Mouse (Mus musculus) testis, adult 2 months (tissue): ENCODE measurements around the gene Gal3st2b.
"Not testable (repeated sequence)": the region's sequence is repeated elsewhere in the genome, so short reads cannot be mapped to it uniquely, and the experiment has no call there.

ENCODE experiments used
- CTCF ChIP-seq: fragments of 200-500 bp; IDR thresholded peaks from 2 replicates; pipeline ENCODE4 v1.5.1; 2012; ENCODE audit warnings: low read depth, mild to moderate bottlenecking, inconsistent platforms, low read length, moderate library complexity; ENCODE audit not compliant: control insufficient read depth, insufficient read depth, insufficient replicate concordance
- POLR2A ChIP-seq: fragments of 200-500 bp; IDR thresholded peaks from 2 replicates; pipeline ENCODE4 v1.6.1; 2012; ENCODE audit warnings: low read depth, mild to moderate bottlenecking, inconsistent platforms, low read length, moderate library complexity; ENCODE audit not compliant: control insufficient read depth

DNA sequence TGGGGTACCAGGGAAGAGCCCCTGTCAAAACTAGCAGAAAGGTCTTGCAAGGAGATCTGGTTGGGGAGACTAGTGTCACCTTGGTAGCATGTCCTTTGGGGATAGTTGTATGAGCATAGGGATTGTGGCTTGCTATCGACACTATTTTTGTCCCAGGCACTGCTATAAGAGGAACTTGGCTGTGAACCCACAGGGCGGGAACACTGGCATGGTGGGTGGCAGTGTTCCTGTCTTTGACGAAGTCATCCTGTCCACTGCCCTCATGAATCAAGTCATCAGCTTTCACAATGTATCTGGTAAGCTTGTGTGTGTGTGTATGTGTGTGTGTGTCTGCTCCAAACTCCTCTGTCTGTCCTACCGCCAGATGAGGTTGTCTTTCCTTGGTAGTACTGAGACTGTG, 57.7 kb downstream of the Gal3st2b start:
- not testable (repeated sequence) for TF ChIP-seq POLR2A, CTCF
